Mouse (Mus musculus) forebrain, embryonic 16.5 days (tissue): ENCODE results near the gene Napb. TPM values are rescaled to one million over a fixed set of nuclear protein-coding genes. Genes with fewer than 3 reads are reported as not detected.

Experiments used
- ATAC-seq: fragments of 200-750 bp; cut with Nextera tagmentation; 2 replicates; pipeline ENCODE4 v1.8.0; 2017; ENCODE audit warnings: mild to moderate bottlenecking, moderate library complexity
- H3K27ac ChIP-seq: fragments of 300-500 bp; sonication (generic); 2 replicates; pipeline ENCODE4 v1.5.1; 2014; ENCODE audit warnings: low read length, control low read depth
- H3K27me3 ChIP-seq: fragments of 300-500 bp; sonication (generic); replicated peaks from 2 replicates; pipeline ENCODE4 v1.6.1; 2014; ENCODE audit warnings: low read length; ENCODE audit not compliant: control insufficient read depth, insufficient read depth
- H3K36me3 ChIP-seq: fragments of 300-500 bp; sonication (generic); 2 replicates; pipeline ENCODE4 v1.6.1; 2014; ENCODE audit not compliant: control insufficient read depth, insufficient read depth
- H3K4me1 ChIP-seq: fragments of 300-500 bp; sonication (generic); replicated peaks from 2 replicates; pipeline ENCODE4 v1.6.1; 2014; ENCODE audit warnings: low read length; ENCODE audit not compliant: control insufficient read depth, insufficient read depth
- H3K4me2 ChIP-seq: fragments of 300-500 bp; sonication (generic); 2 replicates; pipeline ENCODE4 v1.6.1; 2014; ENCODE audit warnings: mild to moderate bottlenecking, low read length, control low read depth
- H3K4me3 ChIP-seq: fragments of 300-500 bp; sonication (generic); replicated peaks from 2 replicates; pipeline ENCODE4 v1.5.1; 2014; ENCODE audit warnings: mild to moderate bottlenecking, low read length, control low read depth
- H3K9ac ChIP-seq: fragments of 300-500 bp; sonication (generic); replicated peaks from 2 replicates; pipeline ENCODE4 v1.6.1; 2014; ENCODE audit warnings: low read depth, low read length, control low read depth
- H3K9me3 ChIP-seq: fragments of 300-500 bp; sonication (generic); 2 replicates; pipeline ENCODE4 v1.6.1; 2016; ENCODE audit warnings: low read length; ENCODE audit not compliant: control insufficient read depth
- WGBS: fragments of 180-500 bp; shearing (Covaris S2); extraction: QIAGEN DNeasy Blood & Tissue Kit; methylation state at CpG from one replicate; pipeline ENCODE4 v1.1.7; 2014; 5-methylcytosine and 5-hydroxymethylcytosine counted together
- polyA plus RNA-seq: library from polyadenylated mRNA; unstranded; fragments of >200 nt; fragmentation: Nextera tagmentation; extraction: Ambion mirVana; gene quantifications from 2 replicates; pipeline ENCODE4 v1.2.1, GENCODE M21; 2015

The Napb gene
- polyA plus RNA-seq, 1 experiment from 2014 or later: 52.6 TPM

- Histone ChIP-seq H3K9me3 (no peaks in the 10 kb centered on the region), H3K36me3 (peaks cover 17% of the 10 kb centered on the region), H3K4me3 (peak overlapping the region; percentile 15; the same call in 1 of the 2 replicates), H3K4me1 (peaks cover 39% of the 10 kb centered on the region), H3K9ac (peak overlapping the region; percentile 32), H3K4me2 (peak overlapping the region; percentile 42), H3K27ac (peak overlapping the region; percentile 82), H3K27me3 (no peaks in the 10 kb centered on the region)
- peak; percentile 13; the same call in 1 of the 2 replicates for ATAC-seq
- 3% methylated on average over 9 of the region's 9 CpGs for WGBS
Observed at GRCm38 (mm10) chr2:148679346-148679745, 52.9 kb downstream of the Napb start.

- H3K27me3 ChIP-seq: no peaks in the 10 kb centered on the region
- no peaks in the 10 kb centered on the region for H3K9me3 ChIP-seq
- H3K4me3 ChIP-seq: peak overlapping the region; percentile 57
- peak overlapping the region; percentile 64 for H3K4me2 ChIP-seq
- H3K4me1 ChIP-seq: peaks cover 51% of the 10 kb centered on the region
- peaks cover 9% of the 10 kb centered on the region; the same call in 1 of the 2 replicates for H3K36me3 ChIP-seq
- peak; percentile 57 for ATAC-seq
- WGBS: 2% methylated on average over 26 of the region's 26 CpGs
- peak overlapping the region; percentile 80 for H3K27ac ChIP-seq
- H3K9ac ChIP-seq: peak overlapping the region; percentile 65
Observed at GRCm38 (mm10) chr2:148677801-148678200, 54.5 kb downstream of the Napb start.

- Histone ChIP-seq H3K36me3 (peaks cover 9% of the 10 kb centered on the region; the same call in 1 of the 2 replicates), H3K4me2 (peak within 1 kb of the TSS; percentile 92), H3K4me3 (peak within 1 kb of the TSS; percentile 97), H3K4me1 (peaks cover 23% of the 10 kb centered on the region), H3K27me3 (no peaks in the 10 kb centered on the region), H3K9ac (peak within 1 kb of the TSS; percentile 83), H3K9me3 (no peaks in the 10 kb centered on the region), H3K27ac (peak within 1 kb of the TSS; percentile 84)
- peak; percentile 100 for ATAC-seq
- under 1% methylated on average over 56 of the region's 58 CpGs for WGBS
Observed at GRCm38 (mm10) chr2:148672199-148673096, 59.8 kb downstream of the Napb start, which contains the start of gene Nxt1. Nxt1 (plus strand) TSS chr2:148672601.

- H3K36me3 ChIP-seq: no peaks in the 10 kb centered on the region
- ATAC-seq: no peak
- no peaks in the 10 kb centered on the region for H3K9me3 ChIP-seq
- H3K4me1 ChIP-seq: no peaks in the 10 kb centered on the region
- H3K27ac ChIP-seq: no peak overlapping the region
- no peak overlapping the region for H3K4me3 ChIP-seq
- WGBS: 97% methylated on average over 1 of the region's 1 CpGs
- H3K9ac ChIP-seq: no peak overlapping the region
- no peaks in the 10 kb centered on the region for H3K27me3 ChIP-seq
- H3K4me2 ChIP-seq: no peak overlapping the region
Observed at GRCm38 (mm10) chr2:148663458-148663857, 68.8 kb downstream of the Napb start.

- ATAC-seq: peak; percentile 92
- no peaks in the 10 kb centered on the region for H3K36me3 ChIP-seq
- no peaks in the 10 kb centered on the region for H3K9me3 ChIP-seq
- 0 out of 2 replicates have a peak, but pooled peaks cover 4% of the 10 kb centered on the region for H3K4me1 ChIP-seq
- H3K27ac ChIP-seq: no peak overlapping the region
- H3K4me2 ChIP-seq: no peak overlapping the region
- 3% methylated on average over 3 of the region's 3 CpGs for WGBS
- H3K4me3 ChIP-seq: no peak overlapping the region
- no peak overlapping the region for H3K9ac ChIP-seq
- H3K27me3 ChIP-seq: no peaks in the 10 kb centered on the region
Observed at GRCm38 (mm10) chr2:148654961-148655360, 77.3 kb downstream of the Napb start.

GRCm38 (mm10) chr2:148650587-148651357 is 81.5 kb downstream of the Napb start:
- Histone ChIP-seq H3K36me3 (no peaks in the 10 kb centered on the region), H3K4me2 (no peak overlapping the region), H3K4me3 (no peak overlapping the region), H3K27me3 (no peaks in the 10 kb centered on the region), H3K4me1 (0 out of 2 replicates have a peak, but pooled peaks cover 4% of the 10 kb centered on the region), H3K9ac (no peak overlapping the region), H3K9me3 (no peaks in the 10 kb centered on the region), H3K27ac (no peak overlapping the region)
- 3% methylated on average over 3 of the region's 3 CpGs for WGBS
- peak; percentile 72 for ATAC-seq

- Histone ChIP-seq H3K36me3 (no peaks in the 10 kb centered on the region), H3K4me2 (no peak overlapping the region), H3K9ac (no peak overlapping the region), H3K27ac (no peak overlapping the region), H3K4me1 (no peaks in the 10 kb centered on the region), H3K27me3 (no peaks in the 10 kb centered on the region), H3K4me3 (no peak overlapping the region), H3K9me3 (no peaks in the 10 kb centered on the region)
- WGBS: 61% methylated on average over 6 of the region's 6 CpGs
- ATAC-seq: peak; percentile 88
Observed at GRCm38 (mm10) chr2:148644421-148645000, 87.8 kb downstream of the Napb start.
